Mouse (Mus musculus): ENCODE results near the gene Hnrnpll. TPM values are rescaled to one million over a fixed set of nuclear protein-coding genes. Genes with fewer than 3 reads are reported as not detected.
A peak's percentile ranks its signal among the peaks of the same experiment; 100 is the strongest.

Gene Hnrnpll
- 65.5 and 67.1 TPM in 2 replicates for polyA plus RNA-seq (2015; fragmentation: Nextera tagmentation; extraction: Ambion mirVana)

- peak; percentile 99 for ATAC-seq (replicated peaks; ENCODE audit: low FRiP score)
- Histone ChIP-seq H3K27ac (peak within 1 kb of the TSS; percentile 99), H3K4me2 (peak within 1 kb of the TSS; percentile 76), H3K9ac (peak within 1 kb of the TSS; percentile 99), H3K4me3 (replicated peaks) (peak within 1 kb of the TSS; percentile 90), H3K9me3 (replicated peaks) (no peaks in the 10 kb centered on the region), H3K36me3 (peaks cover 4% of the 10 kb centered on the region; the same call in 1 of the 2 replicates), H3K4me1 (peaks cover 25% of the 10 kb centered on the region; the same call in 1 of the 2 replicates), H3K27me3 (no peaks in the 10 kb centered on the region)
- WGBS, result under 1% methylated on average over 86 of the region's 97 CpGs
Measured at GRCm38 (mm10) chr17:80061783-80062619, at the start of gene Hnrnpll. Hnrnpll (minus strand) TSS chr17:80062334.

DNA sequence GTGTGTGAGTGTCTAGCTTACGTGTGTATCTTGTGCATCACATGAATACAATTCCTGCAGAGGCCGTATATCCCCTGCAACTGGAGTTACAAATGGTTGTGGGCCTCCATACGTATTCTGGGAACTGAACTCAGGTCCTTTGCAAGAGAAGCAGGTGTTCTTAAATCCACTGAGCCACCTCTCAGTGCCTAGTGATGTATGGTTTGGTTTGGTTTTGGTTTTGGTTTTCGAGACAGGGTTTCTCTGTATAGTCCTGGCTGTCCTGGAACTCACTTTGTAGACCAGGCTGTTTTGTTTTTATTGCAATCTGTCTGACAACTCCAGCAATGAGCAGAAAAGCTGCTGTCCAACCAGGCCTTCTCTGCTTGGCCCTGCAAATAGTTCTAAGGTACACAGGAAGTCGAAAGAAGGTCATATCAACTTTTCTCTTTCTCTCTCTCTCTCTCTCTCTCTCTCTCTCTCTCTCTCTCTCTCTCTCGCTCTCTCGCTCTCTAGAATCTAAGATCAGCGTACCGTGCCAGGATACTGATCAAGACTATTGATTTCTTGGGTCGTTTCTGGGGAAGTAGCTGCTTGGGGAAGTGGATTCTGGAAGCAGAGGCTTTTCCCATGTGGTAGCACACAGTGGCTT lies 43.3 kb upstream of the Hnrnpll start:
- no peaks in the 10 kb centered on the region for H3K4me1 ChIP-seq
- ATAC-seq (replicated peaks; ENCODE audit: low FRiP score), result no peak

DNA sequence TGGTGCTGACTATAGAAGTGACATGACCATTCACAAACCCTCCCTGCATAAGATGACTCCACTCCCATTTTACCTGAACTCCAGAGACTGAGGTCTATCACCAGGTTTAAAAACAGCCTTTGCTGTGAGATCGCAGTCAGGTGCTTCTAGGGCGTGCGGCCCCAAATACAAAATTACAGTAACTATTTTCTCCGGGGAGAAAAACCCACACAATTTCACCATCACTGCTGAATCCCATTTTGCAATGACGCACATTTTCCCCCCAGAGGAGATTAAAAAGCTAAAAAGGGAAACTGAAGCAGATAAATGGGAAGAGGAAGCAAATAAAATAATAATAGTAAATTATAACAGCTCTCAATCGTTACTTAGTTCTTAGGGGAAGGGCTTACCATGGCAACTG lies 37.7 kb upstream of the Hnrnpll start:
- Histone ChIP-seq H3K36me3 (no peaks in the 10 kb centered on the region), H3K4me2 (no peak overlapping the region), H3K4me1 (peaks cover 20% of the 10 kb centered on the region), H3K9me3 (replicated peaks) (no peaks in the 10 kb centered on the region), H3K9ac (no peak overlapping the region), H3K27me3 (no peaks in the 10 kb centered on the region), H3K4me3 (replicated peaks) (no peak overlapping the region), H3K27ac (no peak overlapping the region)
- ATAC-seq (replicated peaks; ENCODE audit: low FRiP score), result no peak
- WGBS, result 77% methylated on average over 6 of the region's 6 CpGs

More for the DNA sequence above, 43.3 kb upstream of the Hnrnpll start:
- Histone ChIP-seq H3K9ac (no peak overlapping the region), H3K4me2 (no peak overlapping the region), H3K27me3 (no peaks in the 10 kb centered on the region), H3K9me3 (replicated peaks) (no peaks in the 10 kb centered on the region), H3K4me3 (replicated peaks) (no peak overlapping the region), H3K27ac (no peak overlapping the region), H3K36me3 (no peaks in the 10 kb centered on the region)
- 79% methylated on average over 10 of the region's 10 CpGs for WGBS

DNA sequence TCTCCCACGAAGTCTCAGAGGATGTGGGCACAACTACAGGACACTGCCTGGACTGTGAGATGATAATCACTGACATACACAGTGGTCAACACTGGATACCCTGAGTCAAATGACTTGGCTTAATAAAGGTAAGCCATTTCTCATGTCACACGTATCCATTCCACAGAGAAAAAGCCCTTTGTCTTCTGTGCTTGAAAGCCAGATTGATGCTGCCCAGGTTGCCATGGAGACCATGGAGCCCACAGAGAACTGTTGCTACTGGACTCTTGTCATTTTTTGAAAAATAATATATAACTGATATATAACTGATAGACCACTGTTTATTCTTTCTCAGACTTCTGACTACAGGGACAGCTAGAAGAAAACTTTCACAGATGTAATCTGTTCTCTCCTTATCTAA lies 35.1 kb upstream of the Hnrnpll start:
- Histone ChIP-seq H3K4me3 (replicated peaks) (no peak overlapping the region), H3K27me3 (no peaks in the 10 kb centered on the region; the same call in 1 of the 2 replicates), H3K4me2 (no peak overlapping the region), H3K4me1 (peaks cover 20% of the 10 kb centered on the region), H3K9me3 (replicated peaks) (no peaks in the 10 kb centered on the region), H3K36me3 (no peaks in the 10 kb centered on the region), H3K9ac (no peak overlapping the region), H3K27ac (no peak overlapping the region)
- 25% methylated on average over 2 of the region's 2 CpGs for WGBS
- no peak for ATAC-seq (replicated peaks; ENCODE audit: low FRiP score)

GRCm38 (mm10) chr17:80096720-80097114 lies 34.6 kb upstream of the Hnrnpll start:
- H3K4me2 ChIP-seq, result peak overlapping the region; percentile 56
- peak overlapping the region; percentile 82 for H3K27ac ChIP-seq
- peaks cover 20% of the 10 kb centered on the region for H3K4me1 ChIP-seq
- no peaks in the 10 kb centered on the region for H3K36me3 ChIP-seq
- H3K9ac ChIP-seq, result no peak overlapping the region
- 74% methylated on average over 8 of the region's 8 CpGs for WGBS
- 0 out of 2 replicates have a peak, but pooled peaks have one; percentile 3 for ATAC-seq (replicated peaks; ENCODE audit: low FRiP score)
- no peaks in the 10 kb centered on the region for H3K9me3 ChIP-seq (replicated peaks)
- no peak overlapping the region for H3K4me3 ChIP-seq (replicated peaks)
- H3K27me3 ChIP-seq, result no peaks in the 10 kb centered on the region; the same call in 1 of the 2 replicates

DNA sequence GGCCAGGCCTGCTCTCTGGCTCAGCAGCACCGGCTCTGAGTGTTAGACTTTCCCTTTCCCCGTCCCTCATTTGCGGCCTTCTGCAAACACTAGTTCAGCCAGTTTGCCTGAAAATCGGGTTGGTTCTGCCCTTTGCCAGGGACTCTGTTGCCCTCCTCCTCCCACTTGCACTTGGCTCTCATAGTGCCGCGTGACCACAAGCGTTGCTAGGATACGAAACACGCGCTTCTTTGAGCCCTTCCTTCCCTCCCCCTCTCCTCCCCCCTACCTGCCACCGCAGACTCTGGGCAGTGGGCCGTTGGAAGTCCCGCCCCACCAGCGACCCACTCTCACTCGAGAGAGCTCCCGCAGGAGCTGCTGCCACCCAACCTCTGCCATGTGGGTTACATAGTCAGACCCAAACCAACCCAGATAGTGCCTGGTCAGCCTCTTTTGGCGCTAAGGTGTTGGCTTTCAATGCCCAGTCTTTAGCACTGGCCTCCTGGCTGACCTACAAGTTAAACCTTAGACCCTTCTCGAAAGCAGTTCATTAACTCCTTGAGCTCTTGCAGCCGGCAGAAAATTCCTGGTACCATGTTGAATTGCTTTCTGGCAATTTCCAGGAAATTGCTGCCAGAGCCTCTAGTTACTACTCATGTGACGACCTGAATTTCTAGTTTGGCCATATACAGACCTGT lies 34.0 kb upstream of the Hnrnpll start:
- H3K4me3 ChIP-seq (replicated peaks), result peak overlapping the region; percentile 28
- no peaks in the 10 kb centered on the region for H3K36me3 ChIP-seq
- peak overlapping the region; percentile 56 for H3K4me2 ChIP-seq
- H3K9ac ChIP-seq, result no peak overlapping the region
- no peaks in the 10 kb centered on the region for H3K9me3 ChIP-seq (replicated peaks)
- H3K27ac ChIP-seq, result peak overlapping the region; percentile 82
- WGBS, result 7% methylated on average over 20 of the region's 20 CpGs
- H3K4me1 ChIP-seq, result peaks cover 20% of the 10 kb centered on the region
- no peaks in the 10 kb centered on the region; the same call in 1 of the 2 replicates for H3K27me3 ChIP-seq
- peak; percentile 94 for ATAC-seq (replicated peaks; ENCODE audit: low FRiP score)

DNA sequence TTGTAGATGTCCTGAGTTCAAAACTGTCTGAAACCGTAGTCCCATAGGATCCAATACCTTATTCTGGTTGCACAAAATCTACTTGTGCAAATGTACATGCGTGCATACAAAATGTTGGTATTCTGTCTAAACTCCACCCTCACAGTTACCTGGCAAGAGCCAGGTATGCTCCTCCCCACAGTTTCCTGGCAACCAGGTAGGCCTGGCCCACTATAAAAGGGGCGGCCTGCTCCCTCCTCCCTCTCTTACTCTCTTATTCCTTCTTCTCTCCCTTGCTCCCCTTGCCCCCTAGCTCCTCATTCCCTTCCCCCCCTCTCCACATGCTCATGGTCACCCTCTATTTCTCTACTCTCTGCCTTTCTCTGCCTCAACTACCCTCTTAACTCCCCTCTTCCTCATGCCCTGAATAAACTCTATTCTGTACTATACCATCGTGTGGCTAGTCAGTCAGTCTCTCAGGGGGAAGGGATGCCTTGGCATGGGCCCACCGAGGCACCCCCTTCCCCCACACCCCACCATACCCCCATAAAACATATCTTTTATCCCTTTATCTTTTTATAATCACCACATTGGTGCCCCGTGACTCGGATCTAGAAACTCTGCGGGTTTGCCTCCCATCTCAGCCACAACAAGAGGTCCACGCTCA lies 33.2 kb upstream of the Hnrnpll start:
- WGBS, result 74% methylated on average over 9 of the region's 9 CpGs
- no peaks in the 10 kb centered on the region for H3K9me3 ChIP-seq (replicated peaks)
- ATAC-seq (replicated peaks; ENCODE audit: low FRiP score), result no peak
- peak overlapping the region; percentile 82 for H3K27ac ChIP-seq
- no peaks in the 10 kb centered on the region; the same call in 1 of the 2 replicates for H3K27me3 ChIP-seq
- no peaks in the 10 kb centered on the region for H3K36me3 ChIP-seq
- H3K4me1 ChIP-seq, result peaks cover 20% of the 10 kb centered on the region
- H3K9ac ChIP-seq, result no peak overlapping the region
- H3K4me2 ChIP-seq, result peak overlapping the region; percentile 56
- H3K4me3 ChIP-seq (replicated peaks), result peak overlapping the region; percentile 28

- Histone ChIP-seq H3K27ac (no peak overlapping the region), H3K9ac (no peak overlapping the region), H3K4me1 (peaks cover 18% of the 10 kb centered on the region), H3K27me3 (no peaks in the 10 kb centered on the region; the same call in 1 of the 2 replicates), H3K9me3 (replicated peaks) (no peaks in the 10 kb centered on the region), H3K4me3 (replicated peaks) (no peak overlapping the region), H3K36me3 (no peaks in the 10 kb centered on the region), H3K4me2 (no peak overlapping the region)
- 49% methylated on average over 6 of the region's 6 CpGs for WGBS
- ATAC-seq (replicated peaks; ENCODE audit: low FRiP score), result no peak
Measured at GRCm38 (mm10) chr17:80091879-80092549, 29.9 kb upstream of the Hnrnpll start.

DNA sequence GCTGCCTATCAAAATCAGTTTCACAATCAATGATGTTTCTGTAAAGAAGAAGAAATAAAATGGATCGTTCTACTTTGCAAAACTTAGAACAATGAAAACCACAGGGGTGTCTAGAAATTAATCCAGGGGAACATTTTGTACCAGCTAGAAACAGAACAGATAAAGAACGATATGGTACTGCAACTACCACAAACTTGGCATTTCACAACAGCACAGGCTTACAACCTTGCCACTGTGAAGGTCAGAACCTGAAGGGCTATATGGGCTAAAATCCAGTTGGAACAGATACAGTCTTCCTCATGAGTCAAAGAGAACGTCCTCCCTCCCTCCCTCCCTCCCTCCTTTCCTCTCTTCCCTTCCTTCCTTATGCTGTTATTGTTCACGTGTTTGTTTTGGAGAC lies 28.4 kb upstream of the Hnrnpll start:
- no peaks in the 10 kb centered on the region for H3K9me3 ChIP-seq (replicated peaks)
- 70% methylated on average over 4 of the region's 4 CpGs for WGBS
- no peak overlapping the region for H3K27ac ChIP-seq
- no peak overlapping the region for H3K4me3 ChIP-seq (replicated peaks)
- no peak for ATAC-seq (replicated peaks; ENCODE audit: low FRiP score)
- H3K36me3 ChIP-seq, result no peaks in the 10 kb centered on the region
- H3K4me1 ChIP-seq, result peaks cover 4% of the 10 kb centered on the region
- H3K27me3 ChIP-seq, result no peaks in the 10 kb centered on the region; the same call in 1 of the 2 replicates
- no peak overlapping the region for H3K9ac ChIP-seq
- H3K4me2 ChIP-seq, result no peak overlapping the region

DNA sequence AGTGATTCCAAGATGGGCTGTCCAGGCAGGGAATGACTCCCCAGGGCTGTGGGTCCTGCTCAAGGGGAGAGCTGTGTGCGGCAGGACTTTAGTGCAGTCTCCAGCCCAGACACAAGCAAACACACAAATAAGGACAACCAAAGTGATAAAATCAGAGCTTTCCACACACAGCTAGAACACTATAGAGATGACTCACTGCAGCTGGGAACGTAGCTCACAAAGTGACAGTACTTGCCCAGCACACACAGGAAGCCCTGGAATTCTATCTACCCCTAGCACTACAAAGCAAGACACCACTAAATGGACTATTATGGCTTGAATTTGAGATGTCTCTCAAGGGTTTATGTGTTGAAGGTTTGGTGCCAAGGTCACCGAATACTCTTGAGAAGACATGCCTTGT lies 26.0 kb upstream of the Hnrnpll start:
- no peak overlapping the region for H3K4me3 ChIP-seq (replicated peaks)
- 91% methylated on average over 3 of the region's 3 CpGs for WGBS
- no peaks in the 10 kb centered on the region for H3K4me1 ChIP-seq
- H3K9me3 ChIP-seq (replicated peaks), result no peaks in the 10 kb centered on the region; the same call in 1 of the 2 replicates
- H3K27me3 ChIP-seq, result no peaks in the 10 kb centered on the region
- ATAC-seq (replicated peaks; ENCODE audit: low FRiP score), result no peak
- H3K27ac ChIP-seq, result no peak overlapping the region
- no peak overlapping the region for H3K9ac ChIP-seq
- H3K36me3 ChIP-seq, result no peaks in the 10 kb centered on the region
- H3K4me2 ChIP-seq, result no peak overlapping the region

DNA sequence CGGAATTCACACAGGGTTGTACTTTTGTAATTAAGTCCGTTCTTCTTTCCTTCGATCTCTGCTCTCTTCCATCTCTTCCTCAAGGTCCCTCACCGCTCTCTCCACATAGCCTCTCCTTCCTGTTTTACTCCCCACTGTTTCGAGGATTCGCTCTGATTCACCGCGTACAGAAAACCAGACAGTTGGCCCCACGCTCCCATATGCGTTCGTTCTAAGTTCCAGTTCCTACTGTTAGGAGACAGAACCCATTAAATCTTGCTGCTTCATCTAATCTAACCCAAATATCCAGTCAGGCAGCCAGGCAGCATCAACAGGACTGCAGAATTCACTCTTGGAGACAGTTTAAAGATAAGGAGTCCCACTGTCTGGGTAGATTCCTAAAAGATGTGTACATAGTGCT lies 24.5 kb upstream of the Hnrnpll start:
- no peaks in the 10 kb centered on the region for H3K4me1 ChIP-seq
- no peak for ATAC-seq (replicated peaks; ENCODE audit: low FRiP score)

More for the DNA sequence above, 24.5 kb upstream of the Hnrnpll start:
- no peaks in the 10 kb centered on the region for H3K36me3 ChIP-seq
- H3K27me3 ChIP-seq, result no peaks in the 10 kb centered on the region
- no peak overlapping the region for H3K9ac ChIP-seq
- H3K4me3 ChIP-seq (replicated peaks), result no peak overlapping the region
- no peak overlapping the region for H3K4me2 ChIP-seq
- WGBS, result 84% methylated on average over 11 of the region's 11 CpGs
- H3K9me3 ChIP-seq (replicated peaks), result no peaks in the 10 kb centered on the region; the same call in 1 of the 2 replicates
- H3K27ac ChIP-seq, result no peak overlapping the region
